Mouse (Mus musculus) thymus, adult 2 months (tissue): Measurements from ENCODE around the gene Rem2. TPM values are rescaled to one million over a fixed set of nuclear protein-coding genes. Genes with fewer than 3 reads are reported as not detected.

Experiments
- DNase-seq: peaks from one replicate; pipeline ENCODE4 v3.0.0; 2021
- H3K27ac ChIP-seq: fragments of 200-500 bp; 2 replicates; pipeline ENCODE4 v1.5.1; 2012; ENCODE audit warnings: low read length, control low read depth; ENCODE audit not compliant: control insufficient read depth, insufficient read depth
- H3K27me3 ChIP-seq: fragments of 200-500 bp; 2 replicates; pipeline ENCODE4 v1.6.1; 2012; ENCODE audit warnings: mild to moderate bottlenecking, low read length, moderate library complexity, mixed read lengths; ENCODE audit not compliant: control insufficient read depth, insufficient read depth
- H3K36me3 ChIP-seq: fragments of 200-500 bp; 2 replicates; pipeline ENCODE4 v1.6.1; 2012; ENCODE audit warnings: mild to moderate bottlenecking, low read length, moderate library complexity; ENCODE audit not compliant: control insufficient read depth, insufficient read depth
- H3K4me1 ChIP-seq: fragments of 200-500 bp; replicated peaks from 2 replicates; pipeline ENCODE4 v1.6.1; 2012; ENCODE audit warnings: low read length; ENCODE audit not compliant: control insufficient read depth, insufficient read depth
- H3K4me3 ChIP-seq: fragments of 200-500 bp; 2 replicates; pipeline ENCODE4 v1.5.1; 2012; ENCODE audit warnings: mild to moderate bottlenecking, low read length, control low read depth, moderate library complexity; ENCODE audit not compliant: control insufficient read depth, insufficient read depth
- CTCF ChIP-seq: fragments of 200-500 bp; IDR thresholded peaks from 2 replicates; pipeline ENCODE4 v1.5.1; 2012; ENCODE audit warnings: mild to moderate bottlenecking, control low read depth, low read length, moderate library complexity, borderline replicate concordance; ENCODE audit not compliant: control insufficient read depth, poor library complexity, insufficient read depth; ENCODE audit errors: extremely low read depth
- POLR2A ChIP-seq: fragments of 200-500 bp; IDR thresholded peaks from 2 replicates; pipeline ENCODE4 v1.6.1; 2012; ENCODE audit warnings: mild to moderate bottlenecking, low read length, control low read depth, moderate library complexity; ENCODE audit not compliant: control insufficient read depth, poor library complexity, insufficient read depth; ENCODE audit errors: extremely low read depth
- WGBS: fragments of 180-500 bp; shearing (Covaris S2); methylation state at CpG from one replicate; pipeline ENCODE4 v1.1.7; 2018; 5-methylcytosine and 5-hydroxymethylcytosine counted together
- polyA plus RNA-seq: library from polyadenylated mRNA; depleted of rRNA; stranded (reverse); fragments of >200 nt; gene quantifications from 2 replicates; pipeline ENCODE4 v1.2.3, GENCODE M21; 2012

Rem2 gene
- polyA plus RNA-seq, 1 experiment: 1.00 TPM

- no peak for DNase-seq
- H3K4me1 ChIP-seq: peaks cover 14% of the 10 kb centered on the region
- H3K36me3 ChIP-seq: no peaks in the 10 kb centered on the region
- H3K27me3 ChIP-seq: no peaks in the 10 kb centered on the region
- TF ChIP-seq CTCF (no peak), POLR2A (no peak)
- no peak overlapping the region for H3K27ac ChIP-seq
- WGBS: 93% methylated on average over 15 of the region's 15 CpGs
- H3K4me3 ChIP-seq: no peak overlapping the region
These were observed 31.9 kb upstream of the Rem2 start for GRCm38 (mm10) chr14:54443712-54444618.

GRCm38 (mm10) chr14:54445476-54445875, 30.4 kb upstream of the Rem2 start:
- Histone ChIP-seq H3K4me3 (no peak overlapping the region), H3K4me1 (peaks cover 18% of the 10 kb centered on the region), H3K27me3 (no peaks in the 10 kb centered on the region), H3K27ac (no peak overlapping the region), H3K36me3 (no peaks in the 10 kb centered on the region)
- DNase-seq: no peak
- WGBS: 83% methylated on average over 3 of the region's 3 CpGs
- TF ChIP-seq POLR2A (no peak), CTCF (no peak)

- H3K4me3 ChIP-seq: no peak overlapping the region
- TF ChIP-seq CTCF: no peak
- no peak for TF ChIP-seq POLR2A
- H3K27me3 ChIP-seq: no peaks in the 10 kb centered on the region
- H3K4me1 ChIP-seq: peaks cover 8% of the 10 kb centered on the region
- DNase-seq: no peak
- no peaks in the 10 kb centered on the region for H3K36me3 ChIP-seq
- H3K27ac ChIP-seq: no peak overlapping the region
- 95% methylated on average over 9 of the region's 9 CpGs for WGBS
These were observed 22.3 kb upstream of the Rem2 start for GRCm38 (mm10) chr14:54453566-54453965.

- DNase-seq: no peak
- H3K36me3 ChIP-seq: no peaks in the 10 kb centered on the region
- H3K4me3 ChIP-seq: no peak overlapping the region
- TF ChIP-seq CTCF (no peak), POLR2A (no peak)
- H3K27ac ChIP-seq: no peak overlapping the region
- no peaks in the 10 kb centered on the region for H3K4me1 ChIP-seq
- no peaks in the 10 kb centered on the region for H3K27me3 ChIP-seq
- WGBS: 91% methylated on average over 11 of the region's 11 CpGs
These were observed 21.0 kb upstream of the Rem2 start for GRCm38 (mm10) chr14:54454669-54455528.

DNA sequence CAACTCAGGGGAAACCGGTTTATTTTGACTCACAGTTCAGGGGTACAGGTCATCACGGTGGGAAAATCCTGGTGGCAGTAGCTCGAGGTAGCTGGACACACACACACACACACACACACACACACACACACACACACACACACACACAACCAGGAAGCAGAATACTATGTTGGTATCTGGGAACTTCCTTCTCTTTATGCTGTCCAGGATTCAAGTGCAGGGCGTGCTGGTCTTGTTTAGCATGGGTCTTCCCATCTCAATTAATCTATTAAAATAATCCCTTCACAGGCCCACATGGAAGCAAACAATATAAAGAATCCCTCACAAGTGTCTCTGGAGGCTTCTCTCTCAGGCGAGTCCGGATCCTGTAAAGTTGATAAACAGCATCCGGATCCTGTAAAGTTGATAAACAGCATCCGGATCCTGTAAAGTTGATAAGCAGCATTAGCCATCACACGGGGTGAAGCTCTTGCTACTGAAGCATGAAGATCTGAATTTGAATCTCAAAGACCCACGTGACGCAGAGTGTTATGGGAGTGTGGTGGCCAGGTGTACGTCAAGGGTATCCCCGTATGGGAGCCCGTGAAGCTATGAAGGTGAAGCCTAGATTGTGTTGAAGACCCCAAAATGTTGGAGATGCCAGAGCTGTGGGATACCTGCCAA, 17.9 kb upstream of the Rem2 start:
- Histone ChIP-seq H3K36me3 (no peaks in the 10 kb centered on the region), H3K27ac (no peak overlapping the region), H3K4me1 (no peaks in the 10 kb centered on the region), H3K27me3 (no peaks in the 10 kb centered on the region), H3K4me3 (no peak overlapping the region)
- WGBS: 95% methylated on average over 14 of the region's 14 CpGs
- DNase-seq: no peak
- no peak for TF ChIP-seq POLR2A
- no peak for TF ChIP-seq CTCF

- peaks cover 9% of the 10 kb centered on the region for H3K36me3 ChIP-seq
- 95% methylated on average over 4 of the region's 4 CpGs for WGBS
- TF ChIP-seq POLR2A (no peak), CTCF (no peak)
- no peak overlapping the region for H3K4me3 ChIP-seq
- no peaks in the 10 kb centered on the region for H3K27me3 ChIP-seq
- H3K4me1 ChIP-seq: 0 out of 2 replicates have a peak, but pooled peaks cover 3% of the 10 kb centered on the region
- no peak for DNase-seq
- no peak overlapping the region for H3K27ac ChIP-seq
These were observed 13.8 kb upstream of the Rem2 start for GRCm38 (mm10) chr14:54462146-54462545.
